ENCODE assay signal across 18 mouse cellular contexts in the genomic region with DNA sequence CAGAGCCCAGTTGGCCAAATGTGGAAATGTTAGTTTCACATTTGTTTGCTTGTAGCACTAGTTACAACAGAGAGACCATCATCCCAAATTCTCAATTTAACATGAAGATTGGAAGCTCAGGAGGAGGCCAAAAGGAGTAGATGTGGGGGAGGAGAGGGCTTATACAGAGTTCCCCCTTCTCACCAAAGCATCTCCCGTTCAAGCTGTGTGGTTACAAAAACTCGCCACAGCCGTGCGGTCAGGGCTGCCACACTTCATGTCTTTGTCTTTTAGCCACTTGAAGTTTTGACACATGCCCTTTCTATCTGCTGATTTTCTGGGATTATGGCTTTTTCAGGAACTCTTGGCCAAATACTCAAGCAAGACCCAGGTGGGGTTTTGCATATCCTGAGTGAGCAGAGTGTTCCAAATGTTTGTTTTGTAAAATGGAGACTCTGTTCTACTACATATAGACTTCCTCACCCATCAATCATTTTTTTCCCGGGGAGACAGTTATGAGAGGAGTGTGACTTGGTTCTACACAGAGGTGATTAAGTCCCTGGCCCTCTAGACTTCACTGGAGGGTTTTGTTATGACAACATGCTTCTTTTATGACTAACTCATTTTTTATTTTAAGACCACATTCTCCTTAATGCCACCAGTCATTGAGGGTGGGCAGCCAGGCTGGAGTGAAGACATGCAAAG.
"Had no signal": no experiment of that assay in that cellular context is flagged by ENCODE, and none has a peak within 500 bp of the region (broad histone marks: within the 10 kb centered on the region; RNA-seq: fewer than 3 reads in every experiment).

No protein-coding gene starts in this region.

- H3K9me3 ChIP-seq: lung, embryonic 15.5 days; midbrain, embryonic 13.5 days; midbrain, embryonic 15.5 days; neural tube, embryonic 12.5 days; stomach, embryonic 15.5 days had no signal

- H3K36me3 ChIP-seq: lung, embryonic 15.5 days; midbrain, embryonic 13.5 days; midbrain, embryonic 15.5 days; neural tube, embryonic 12.5 days; stomach, embryonic 15.5 days had no signal

- H3K27me3 ChIP-seq: lung, embryonic 15.5 days; megakaryocyte, embryonic 14.5 days; midbrain, embryonic 13.5 days; midbrain, embryonic 15.5 days; neural tube, embryonic 12.5 days; stomach, embryonic 15.5 days had no signal

- DNase-seq: liver, postnatal 0 days; lung, adult 2 months; lung, postnatal 14 days; lung, postnatal 36 days; right cerebral cortex, postnatal 14 days; thymus, adult 2 months; thymus, postnatal 25 days; thymus, postnatal 4 days had no signal

- H3K9ac ChIP-seq: liver, postnatal 0 days; lung, embryonic 15.5 days; midbrain, embryonic 13.5 days; midbrain, embryonic 15.5 days; neural tube, embryonic 12.5 days; stomach, embryonic 15.5 days had no signal

- H3K4me2 ChIP-seq: lung, embryonic 15.5 days; midbrain, embryonic 11.5 days; midbrain, embryonic 13.5 days; midbrain, embryonic 15.5 days; neural tube, embryonic 12.5 days; stomach, embryonic 15.5 days had no signal

- H3K4me3 ChIP-seq: lung, embryonic 15.5 days; megakaryocyte, embryonic 14.5 days; midbrain, embryonic 13.5 days; midbrain, embryonic 15.5 days; neural tube, embryonic 12.5 days; stomach, embryonic 15.5 days had no signal

- ATAC-seq: liver, postnatal 0 days; lung, postnatal 0 days; midbrain, embryonic 13.5 days; midbrain, embryonic 15.5 days had no signal

- H3K4me1 ChIP-seq: lung, embryonic 15.5 days; megakaryocyte, embryonic 14.5 days; midbrain, embryonic 13.5 days; midbrain, embryonic 15.5 days; neural tube, embryonic 12.5 days; stomach, embryonic 15.5 days had no signal

- H3K27ac ChIP-seq: lung, embryonic 15.5 days; macrophage; midbrain, embryonic 13.5 days; midbrain, embryonic 15.5 days; neural tube, embryonic 12.5 days; stomach, embryonic 15.5 days; stomach, postnatal 0 days had no signal
